Mouse (Mus musculus) gastrocnemius, postnatal 36 days (tissue): ENCODE data around the gene Itih2. TPM values are rescaled to one million over a fixed set of nuclear protein-coding genes. Genes with fewer than 3 reads are reported as not detected.
A peak's percentile ranks its signal among the peaks of the same experiment; 100 is the strongest.

ENCODE experiments used
- DNase-seq, 2 experiments: peaks; one replicate each; pipeline ENCODE4 v3.0.0; 2022
- intact Hi-C: fragments of 180-260 bp; cut with DNase I; formaldehyde crosslinking; loops from one replicate; pipeline ENCODE4 v1.15.1; 2025
- long read RNA-seq, 2 experiments: library from polyadenylated mRNA; stranded (forward); transcript quantifications; one replicate each; pipeline ENCODE4 v2.0.0; 2021
- total RNA-seq, 2 experiments: library from RNA; stranded (reverse); gene quantifications; 2 replicates each; pipeline ENCODE4 v1.2.3; 2021

Gene Itih2
- total RNA-seq: under 1 TPM; 0.36 to 0.69 TPM
- long read RNA-seq, experiment 1: 0 reads
- long read RNA-seq, experiment 2: 0 reads

GRCm38 (mm10) chr2:10131296-10131695 lies at the start of gene Itih2:
Gene Itih2, minus strand, starts transcription at chr2:10131396.
- intact Hi-C loops: no loop called here
- no peak for DNase-seq

GRCm38 (mm10) chr2:10169991-10170390 lies 38.8 kb upstream of the Itih2 start:
- DNase-seq: peak in 1 of 2 experiments; percentile 38
- intact Hi-C loops: no loop called here

- DNase-seq: no peak
- intact Hi-C loops: no loop called here
These were observed 36.8 kb upstream of the Itih2 start for GRCm38 (mm10) chr2:10168016-10168415.

DNA sequence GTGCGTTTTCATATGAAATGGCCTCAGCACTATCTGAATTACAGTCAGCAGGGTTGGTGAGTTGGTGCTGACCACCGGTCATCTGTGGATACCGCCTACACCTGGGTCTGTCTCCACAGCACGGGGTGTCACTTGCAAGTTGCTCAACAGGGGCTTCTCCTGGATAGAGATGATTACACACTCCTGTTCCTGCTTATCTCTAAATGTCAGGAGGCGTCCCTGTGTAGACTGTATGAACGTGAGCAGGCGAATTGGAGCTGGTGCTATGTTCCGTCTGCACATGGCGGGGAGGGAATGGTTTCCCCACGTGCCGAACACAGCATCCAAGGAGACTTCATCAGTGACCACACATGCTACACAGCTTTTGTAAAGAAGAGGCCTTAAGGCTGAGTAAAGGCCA lies 36.1 kb upstream of the Itih2 start:
- no peak for DNase-seq

DNA sequence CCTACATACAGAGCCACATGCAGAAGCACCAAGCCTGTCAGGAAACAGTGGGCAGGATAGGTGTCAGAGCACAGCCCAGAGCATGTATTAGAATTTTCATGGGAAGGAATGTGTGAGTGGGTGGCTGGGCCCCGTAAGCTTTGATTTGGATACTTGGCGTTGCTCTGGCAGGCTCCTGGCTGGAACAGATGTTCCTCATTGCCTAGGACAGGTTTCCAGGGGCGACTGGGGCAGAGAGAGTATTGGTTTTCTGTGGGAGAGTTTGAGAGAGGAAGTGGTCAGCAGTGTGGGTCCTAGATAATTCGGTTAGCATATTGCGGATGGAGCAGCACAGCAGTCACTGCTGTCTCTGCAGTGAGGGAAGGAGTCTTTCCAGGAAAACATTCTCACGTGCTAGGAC lies 35.4 kb upstream of the Itih2 start:
- intact Hi-C loops: no loop called here
- DNase-seq: no peak

More for the DNA sequence above, 36.1 kb upstream of the Itih2 start:
- intact Hi-C loops: no loop called here

DNA sequence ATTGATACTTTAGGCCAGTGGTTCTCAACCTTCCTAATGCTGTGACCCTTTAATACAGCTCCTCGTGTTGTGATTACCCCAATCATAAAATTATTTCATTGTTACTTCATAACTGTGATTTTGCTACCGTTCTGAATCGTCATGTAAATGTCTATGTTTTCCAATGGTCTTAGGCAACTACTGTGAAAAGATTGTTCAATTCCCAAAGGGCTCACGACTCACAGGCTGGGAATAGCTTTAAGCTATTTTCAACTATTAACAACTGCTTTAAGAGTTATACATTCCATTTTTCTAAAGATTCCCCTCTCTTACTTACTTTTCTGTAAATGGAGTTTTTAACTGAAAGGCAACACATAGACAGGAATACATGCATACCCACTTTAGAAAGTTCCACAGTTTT lies 30.8 kb upstream of the Itih2 start:
- intact Hi-C loops: no loop called here
- no peak for DNase-seq

- DNase-seq: peak in 1 of 2 experiments; percentile 8
- intact Hi-C loops: no loop called here
These were observed 26.0 kb upstream of the Itih2 start for GRCm38 (mm10) chr2:10157184-10157583.

DNA sequence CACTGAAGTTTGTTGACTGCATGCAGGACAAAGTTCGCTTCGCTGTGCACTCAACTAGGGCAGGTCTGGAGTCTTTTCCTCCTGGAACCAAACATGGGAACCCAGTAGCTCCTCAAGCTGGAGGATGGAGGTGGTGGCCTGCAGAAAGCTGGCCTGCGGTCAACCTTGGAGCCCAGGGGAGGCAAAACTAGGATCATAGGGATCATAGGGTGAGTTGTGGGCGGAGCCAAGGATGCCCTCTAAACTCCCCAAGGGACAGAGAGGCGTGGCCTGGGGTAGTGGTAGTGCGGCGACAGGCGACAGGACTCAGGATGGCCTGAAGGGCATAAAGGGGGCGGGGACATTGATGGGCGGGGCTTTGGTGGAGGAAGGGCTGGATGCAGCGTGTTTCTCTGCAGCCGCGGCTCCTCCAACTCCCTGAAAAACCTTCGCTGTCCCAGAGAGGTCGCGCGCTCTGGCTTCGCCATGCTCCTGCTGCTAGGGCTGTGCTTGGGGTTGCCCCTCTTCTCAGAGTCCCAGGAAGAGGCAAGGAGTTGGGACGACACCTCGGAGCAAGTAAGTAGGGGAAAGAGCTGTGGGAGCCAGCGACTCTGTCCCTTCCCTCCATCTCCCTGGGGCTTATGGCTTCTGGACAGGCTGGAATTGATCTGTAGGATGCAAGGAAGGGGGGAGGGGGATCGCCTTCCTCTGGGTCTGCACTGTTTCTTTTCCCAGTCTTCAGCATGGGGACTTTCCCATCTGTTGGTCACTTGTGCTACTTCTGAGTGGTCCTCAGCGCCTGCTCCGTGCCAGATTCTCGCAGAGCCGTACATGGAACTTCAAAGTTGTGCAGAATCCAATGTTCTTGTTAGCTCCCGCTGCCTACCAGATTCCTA lies 22.2 kb upstream of the Itih2 start, which contains the start of gene Itih5:
TSS of gene Itih5 (plus strand) at position 371 of the 875 bp plus-strand sequence.
- intact Hi-C loops: no loop called here
- DNase-seq: peak; percentile 31 to 37

- DNase-seq: no peak
- intact Hi-C loops: no loop called here
These were observed 21.4 kb upstream of the Itih2 start for GRCm38 (mm10) chr2:10152590-10152989.

- intact Hi-C loops: no loop called here
- DNase-seq: no peak
These were observed 16.0 kb upstream of the Itih2 start for GRCm38 (mm10) chr2:10147176-10147575.

- intact Hi-C loops: no loop called here
- DNase-seq: no peak
These were observed 14.3 kb upstream of the Itih2 start for GRCm38 (mm10) chr2:10145514-10145913.

GRCm38 (mm10) chr2:10142472-10143454 lies 11.6 kb upstream of the Itih2 start:
- peak in 1 of 2 experiments; percentile 57 for DNase-seq
- intact Hi-C loops: loop anchor here (1.0 to 5.0 kb wide), 2 partner anchors 40 to 146 kb away; no protein-coding TSS in a partner anchor

GRCm38 (mm10) chr2:10140456-10140855 lies 9.3 kb upstream of the Itih2 start:
- DNase-seq: no peak
- intact Hi-C loops: loop anchor here (5.0 kb wide), 1 partner anchor 38 kb away; no protein-coding TSS in a partner anchor

- DNase-seq: no peak
- intact Hi-C loops: no loop called here
These were observed 6.1 kb upstream of the Itih2 start for GRCm38 (mm10) chr2:10137320-10137719.

DNA sequence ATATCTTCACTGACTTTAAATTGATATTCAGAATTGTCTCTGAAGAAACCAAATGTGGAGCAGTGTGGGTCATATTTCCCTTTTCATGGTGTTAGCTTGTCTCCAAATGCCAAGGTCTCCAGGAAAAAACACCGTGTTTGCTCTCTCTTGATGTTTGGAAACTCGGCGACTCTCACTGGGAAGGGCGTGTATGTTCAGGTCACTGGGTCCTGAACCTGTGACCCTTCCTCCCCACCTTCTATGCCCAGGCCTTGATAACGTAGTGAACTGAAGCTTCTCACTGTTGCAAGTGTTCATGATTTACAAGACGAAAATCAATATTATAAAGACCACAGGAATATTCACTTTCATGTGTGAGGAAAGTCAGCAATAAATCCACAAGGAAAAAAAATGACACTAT lies 2.7 kb upstream of the Itih2 start:
- intact Hi-C loops: no loop called here

DNA sequence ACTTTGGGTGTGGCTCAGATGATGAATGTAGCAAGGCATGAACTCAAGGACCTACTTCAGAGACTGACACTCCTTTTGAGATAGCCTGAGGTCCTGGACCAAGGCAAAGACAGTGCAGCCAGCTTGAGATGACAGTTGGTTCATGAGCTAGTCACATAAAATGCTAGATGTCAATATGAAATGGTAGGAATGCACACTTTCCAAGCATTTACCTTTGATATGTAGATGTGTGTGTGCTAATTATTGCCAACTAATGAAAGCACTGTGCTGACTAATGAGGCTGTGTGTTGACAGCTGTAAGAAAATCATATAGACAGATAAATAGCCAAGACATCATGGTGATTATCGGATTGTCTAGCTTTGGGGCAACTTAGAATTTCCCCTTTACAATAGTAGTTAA lies 932 bp upstream of the Itih2 start:
- no peak for DNase-seq
- intact Hi-C loops: no loop called here

More for the DNA sequence above, 2.7 kb upstream of the Itih2 start:
- no peak for DNase-seq

GRCm38 (mm10) chr2:10130341-10130990 lies 730 bp downstream of the Itih2 start:
- intact Hi-C loops: no loop called here

DNA sequence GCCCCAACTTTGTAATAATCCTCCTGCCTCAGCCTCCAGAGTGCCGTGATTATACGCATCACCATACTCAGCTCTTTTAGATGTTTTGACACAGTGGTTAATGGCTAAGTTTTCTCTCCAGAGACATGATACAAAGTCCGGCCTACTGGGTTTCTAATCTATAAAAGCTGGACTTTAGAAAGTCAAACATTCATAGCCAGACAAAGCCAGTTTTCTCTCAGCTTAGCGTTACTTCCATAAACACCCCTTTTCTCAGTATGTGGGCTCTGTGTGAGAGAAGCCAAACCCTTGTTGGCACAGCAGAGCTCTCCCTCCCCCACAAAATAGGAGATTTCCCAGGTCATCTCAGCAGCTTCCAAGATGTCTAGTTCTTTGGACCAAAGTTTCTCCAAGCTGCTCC lies 2.6 kb downstream of the Itih2 start:
- intact Hi-C loops: no loop called here
- no peak for DNase-seq

More at GRCm38 (mm10) chr2:10130341-10130990, 730 bp downstream of the Itih2 start:
- DNase-seq: no peak

DNA sequence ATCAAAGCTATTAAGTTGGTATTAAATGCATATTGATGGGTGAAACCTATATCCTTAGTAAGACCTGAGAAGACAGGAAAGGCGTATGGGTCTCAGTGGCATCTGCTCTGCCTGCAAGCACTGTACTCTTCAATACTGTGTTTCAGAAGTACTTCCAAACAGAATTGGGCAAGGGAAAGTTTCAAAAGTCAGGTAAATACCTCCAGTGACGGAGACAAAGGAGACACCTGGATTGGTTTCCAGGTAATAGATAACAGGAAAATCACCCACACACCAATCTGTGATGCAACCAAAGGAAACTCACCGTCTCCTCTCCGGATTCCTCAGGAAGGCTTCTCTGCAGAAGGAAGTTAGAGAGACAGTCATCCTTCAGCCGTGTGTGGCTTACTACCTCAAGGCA lies 3.7 kb downstream of the Itih2 start:
- intact Hi-C loops: no loop called here
- no peak for DNase-seq

DNA sequence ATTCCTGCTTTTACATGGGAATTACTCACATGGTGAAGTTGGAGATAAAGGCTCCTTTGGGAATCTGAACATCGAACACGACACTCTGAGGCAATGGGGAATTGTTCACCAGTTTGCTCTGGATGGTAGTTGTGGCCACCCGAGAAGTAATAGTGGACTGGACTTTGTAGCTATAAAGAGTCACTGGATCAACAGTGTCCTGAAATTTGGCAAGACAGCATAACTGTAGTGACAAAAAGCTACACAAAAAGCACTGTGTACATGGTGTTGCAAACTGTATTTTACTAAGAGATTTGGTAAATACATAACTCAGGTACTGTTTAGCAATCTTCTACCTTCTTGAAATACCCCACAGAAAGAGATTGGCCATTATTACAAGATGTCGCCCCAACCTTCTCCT lies 5.1 kb downstream of the Itih2 start:
- intact Hi-C loops: no loop called here
- DNase-seq: no peak
